Mouse (Mus musculus): Measurements from ENCODE around the gene Xpo5. TPM values are rescaled to one million over a fixed set of nuclear protein-coding genes. Genes with fewer than 3 reads are reported as not detected.

Xpo5 gene
- 10 to 100 TPM; 45.0 to 48.6 TPM for total RNA-seq (2023)

DNA sequence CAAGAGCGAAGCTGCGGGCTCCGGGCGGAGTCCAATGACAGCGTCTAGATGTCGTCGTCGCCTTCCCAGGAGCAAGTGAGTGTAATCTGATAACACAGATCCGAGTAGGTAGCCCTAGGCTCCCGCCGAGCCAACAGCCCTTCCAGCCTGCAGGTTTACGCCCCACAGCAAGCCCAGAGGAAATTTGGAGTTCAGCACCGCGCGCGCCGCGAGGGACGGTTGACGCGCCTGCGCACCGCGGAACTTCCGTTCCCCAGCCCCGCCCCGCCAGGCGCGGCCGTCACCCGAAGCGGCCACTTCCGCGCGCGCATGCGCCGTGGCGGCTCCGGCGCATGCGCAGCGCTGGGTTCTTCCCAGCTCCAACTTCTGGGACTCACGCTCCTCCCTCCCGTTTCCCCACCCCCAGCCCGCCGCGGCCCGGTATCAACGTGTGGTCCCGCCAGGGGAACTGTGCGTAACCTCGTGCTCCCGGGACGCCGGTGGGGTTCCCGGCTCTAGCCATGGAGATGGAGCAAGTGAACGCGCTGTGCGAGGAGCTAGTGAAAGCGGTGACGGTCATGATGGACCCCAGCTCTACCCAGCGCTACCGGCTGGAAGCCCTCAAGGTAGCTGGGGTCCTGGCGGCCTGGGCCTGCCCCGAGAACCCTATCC lies at the start of gene Xpo5, which contains the start of gene Polh:
TSS of gene Xpo5 (plus strand) at position 362 of the 651 bp plus-strand sequence.
TSS of gene Polh (minus strand) at position 225 of the 651 bp plus-strand sequence.

DNA sequence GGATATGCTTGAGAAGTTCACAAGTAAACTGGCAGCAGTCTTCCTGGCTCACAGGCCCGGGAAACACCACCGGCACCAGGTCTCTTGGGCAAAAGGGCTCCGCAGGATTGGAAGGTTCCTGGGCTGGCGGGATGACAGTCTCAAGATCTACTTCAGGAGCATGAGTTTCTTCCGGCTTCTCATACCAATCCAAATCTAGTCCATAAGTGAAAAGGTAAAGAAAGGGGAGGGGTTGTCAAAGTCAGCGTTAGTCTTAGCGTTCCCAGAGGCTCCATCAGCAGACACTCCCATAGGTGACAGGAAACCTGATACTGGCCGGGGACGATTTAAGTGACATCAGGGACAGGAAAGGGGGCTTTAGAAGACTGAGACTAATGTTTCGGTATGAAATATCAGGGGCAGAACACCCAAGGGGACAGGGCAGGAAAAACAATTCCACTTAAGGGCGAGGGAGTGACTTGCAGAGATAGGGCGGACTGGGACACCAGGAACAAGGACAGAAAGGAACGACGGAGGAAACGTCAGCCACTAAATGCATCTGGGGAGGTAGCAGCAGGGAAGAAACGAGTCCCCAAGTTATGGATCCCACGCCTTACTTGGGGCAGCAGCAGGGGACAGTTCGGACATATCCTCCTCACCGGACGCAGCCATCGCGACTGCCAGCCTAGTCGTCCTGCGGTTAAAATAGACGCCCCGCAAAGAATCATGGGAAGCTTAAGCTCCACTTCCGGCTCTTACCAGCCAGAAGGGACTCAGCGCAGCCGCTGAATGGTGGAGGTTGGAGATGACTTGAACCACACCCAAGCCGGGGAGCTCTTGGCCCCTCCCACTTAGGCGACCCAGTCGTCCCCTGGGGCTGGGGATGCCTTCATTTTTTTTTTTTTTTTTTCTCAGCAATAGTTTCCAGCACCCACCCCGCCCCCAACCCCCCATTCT lies 49.5 kb upstream of the Xpo5 start, which contains the start of gene Mad2l1bp:
TSS of gene Mad2l1bp (minus strand) at position 707 of the 936 bp plus-strand sequence.

DNA sequence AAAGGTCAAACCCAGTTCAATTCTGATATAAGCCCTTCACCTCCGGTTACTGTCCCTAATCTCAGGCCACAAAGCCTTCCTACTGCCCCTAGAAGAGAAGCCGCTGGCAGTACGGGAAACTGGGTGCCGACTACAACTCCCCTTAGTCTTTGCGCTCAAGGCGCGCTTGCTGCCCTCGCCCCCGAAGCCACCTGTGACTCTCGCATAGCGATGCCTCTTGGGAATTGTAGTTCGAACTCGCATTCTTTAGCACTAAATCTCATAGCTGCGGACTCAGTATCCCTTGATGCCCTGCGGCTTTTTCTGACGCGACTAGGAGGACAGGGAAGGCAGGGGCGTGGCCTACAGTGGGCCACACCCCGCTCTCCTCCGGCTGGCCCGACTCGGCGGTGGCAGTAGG lies 41.9 kb upstream of the Xpo5 start, which contains the start of gene Gtpbp2:
TSS of gene Gtpbp2 (plus strand) at position 347 of the 400 bp plus-strand sequence.

DNA sequence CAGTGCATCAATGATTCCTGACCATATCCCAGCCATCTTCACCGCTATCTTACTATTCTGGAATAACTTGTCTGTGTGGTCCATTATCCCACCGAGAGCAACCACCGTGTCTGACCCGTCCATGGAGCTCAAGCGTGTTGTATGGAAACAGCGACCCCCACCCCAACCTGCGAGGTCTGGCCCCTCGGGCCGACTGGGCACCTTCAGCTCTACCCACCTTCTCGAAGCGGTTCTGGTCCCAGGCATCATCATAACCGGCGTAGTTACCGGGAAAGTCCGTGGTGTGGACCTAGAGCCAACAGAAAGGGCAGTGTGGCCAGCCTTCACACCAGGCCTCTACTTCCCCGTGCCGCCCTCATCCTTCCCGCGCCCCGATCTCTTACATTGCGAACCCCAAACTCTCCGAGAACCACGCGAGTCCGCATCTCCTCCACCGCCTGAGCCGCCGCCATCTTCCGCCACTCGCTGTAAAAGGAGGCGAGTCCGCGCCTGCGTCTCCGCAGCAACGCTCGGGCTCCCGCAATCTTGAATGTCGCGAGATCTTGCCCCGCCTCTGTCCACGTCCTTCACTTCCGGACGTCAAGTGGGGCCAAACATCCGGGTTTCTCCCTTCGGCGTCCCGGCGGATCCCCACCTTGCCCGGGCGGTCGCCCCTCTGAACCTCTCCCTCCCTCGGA lies 45.1 kb downstream of the Xpo5 start, which contains the start of the genes Polr1c and Yipf3:
TSS of gene Polr1c (minus strand) at position 543 of the 677 bp plus-strand sequence.
TSS of gene Yipf3 (plus strand) at position 569 of the 677 bp plus-strand sequence.

DNA sequence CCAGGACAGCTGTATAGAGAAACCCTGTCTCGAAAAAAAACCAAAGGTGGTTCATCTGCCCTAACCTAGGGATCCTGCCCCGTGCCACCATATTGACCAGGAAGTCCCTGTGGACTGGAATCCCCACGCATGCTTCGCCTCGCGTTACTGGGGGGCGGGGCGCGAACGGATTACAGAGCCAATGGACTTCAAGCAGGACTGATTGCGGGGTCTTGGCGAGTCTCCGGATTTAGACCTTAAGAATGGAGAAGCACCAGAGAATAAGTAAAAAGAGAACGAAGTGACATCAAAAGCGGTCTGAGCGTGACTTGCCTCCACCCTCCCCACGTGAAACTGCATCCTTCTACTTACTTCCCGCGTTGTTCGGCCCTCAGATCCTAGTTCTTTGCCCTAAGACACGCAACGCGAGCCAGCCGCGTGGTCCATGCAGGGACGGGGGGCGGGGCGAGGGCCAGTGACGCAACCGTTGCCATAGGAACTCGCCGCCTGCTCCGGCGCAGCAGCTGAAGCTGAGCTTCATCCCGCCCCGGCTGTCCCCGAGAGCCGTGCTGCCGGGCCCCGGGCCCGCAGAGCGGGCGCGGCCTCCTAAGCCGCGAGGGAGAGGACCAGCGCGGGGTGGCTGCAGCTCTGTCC lies 51.0 kb downstream of the Xpo5 start, which contains the start of gene Lrrc73:
TSS of gene Lrrc73 (plus strand) at position 80 of the 633 bp plus-strand sequence.

DNA sequence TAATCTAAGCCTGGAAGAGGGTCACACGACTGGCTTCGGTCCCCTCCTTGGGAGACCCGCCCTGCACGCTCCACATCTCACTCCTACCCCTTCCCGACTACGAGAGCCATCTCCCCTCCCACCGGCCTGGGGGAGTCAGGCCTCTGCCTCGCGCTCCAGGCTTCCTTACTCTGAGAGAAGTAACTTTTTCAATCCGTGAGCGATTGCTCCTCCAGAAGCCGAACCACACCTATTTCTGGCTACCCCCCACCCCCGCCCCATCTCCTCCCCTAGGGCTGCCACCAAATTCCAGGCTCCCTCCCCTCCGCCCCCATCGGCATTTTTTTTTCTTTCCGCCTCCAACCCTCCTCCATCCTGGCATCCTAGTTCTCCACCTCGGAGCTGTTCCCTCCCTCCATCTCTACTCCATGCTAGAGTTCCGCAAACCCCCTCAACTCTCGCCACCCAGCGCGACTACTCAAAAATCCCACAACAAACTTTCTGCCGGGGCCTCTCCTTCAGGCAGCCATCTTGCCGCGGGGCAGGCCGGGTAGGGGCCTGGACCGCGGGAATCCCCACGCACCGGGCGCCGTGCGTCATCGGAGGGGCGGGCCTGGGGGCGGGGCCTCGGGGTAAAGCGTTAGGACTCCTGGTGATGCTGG lies 80.0 kb downstream of the Xpo5 start, which contains the start of gene Tjap1:
TSS of gene Tjap1 (minus strand) at position 544 of the 641 bp plus-strand sequence.

Other genes starting within 250 kb of the Xpo5 start
- 1 to 10 TPM; 2.7 to 6.3 TPM for gene Vegfa, start 170.4 kb upstream of the Xpo5 start, total RNA-seq (2023)
- gene Mrps18a, start 91.8 kb upstream of the Xpo5 start, total RNA-seq (2023), result 10 to 100 TPM; 43.4 to 55.3 TPM
- gene Rsph9, start 58.6 kb upstream of the Xpo5 start, total RNA-seq (2023), result under 1 TPM in 1 of 2 experiments, not detected in 1; 0.78 TPM
- 10 to 100 TPM; 26.4 to 27.0 TPM for gene Mad2l1bp, start 49.2 kb upstream of the Xpo5 start, total RNA-seq (2023)
- 100 to 1,000 TPM; 272 to 277 TPM for gene Gtpbp2, start 41.8 kb upstream of the Xpo5 start, total RNA-seq (2023)
- gene Polh, start 137 bp upstream of the Xpo5 start, total RNA-seq (2023), result 10 to 100 TPM; 15.6 to 16.4 TPM
- gene Polr1c, start 45.3 kb downstream of the Xpo5 start, total RNA-seq (2023), result 10 to 100 TPM; 55.1 to 63.8 TPM
- 10 to 100 TPM; 69.4 to 79.0 TPM for gene Yipf3, start 45.3 kb downstream of the Xpo5 start, total RNA-seq (2023)
- gene Lrrc73, start 50.7 kb downstream of the Xpo5 start, total RNA-seq (2023), result 1 to 10 TPM; 1.7 to 1.9 TPM
- 10 to 100 TPM; 58.8 to 59.3 TPM for gene Tjap1, start 80.2 kb downstream of the Xpo5 start, total RNA-seq (2023)
- not detected for gene Dlk2, start 94.6 kb downstream of the Xpo5 start, total RNA-seq (2023)
- gene Abcc10, start 125.6 kb downstream of the Xpo5 start, total RNA-seq (2023), result 10 to 100 TPM; 14.6 to 15.8 TPM
- 100 to 1,000 TPM; 305 to 314 TPM for gene Zfp318, start 180.9 kb downstream of the Xpo5 start, total RNA-seq (2023)
- gene Crip3, start 226.1 kb downstream of the Xpo5 start, total RNA-seq (2023), result 1 to 10 TPM; 7.9 to 8.9 TPM
- not detected for gene Slc22a7, start 235.7 kb downstream of the Xpo5 start, total RNA-seq (2023)